Mouse (Mus musculus) T-helper 1 cell (primary cell): ENCODE data around the gene Rcan1.

ENCODE experiments used
- in situ Hi-C: fragments of 300-600 bp; cut with MboI, MseI; formaldehyde crosslinking; loops from one replicate; pipeline ENCODE4 v1.15.1; 2025; ENCODE audit warnings: high pct_unique_total_duplicates

The Rcan1 gene

DNA sequence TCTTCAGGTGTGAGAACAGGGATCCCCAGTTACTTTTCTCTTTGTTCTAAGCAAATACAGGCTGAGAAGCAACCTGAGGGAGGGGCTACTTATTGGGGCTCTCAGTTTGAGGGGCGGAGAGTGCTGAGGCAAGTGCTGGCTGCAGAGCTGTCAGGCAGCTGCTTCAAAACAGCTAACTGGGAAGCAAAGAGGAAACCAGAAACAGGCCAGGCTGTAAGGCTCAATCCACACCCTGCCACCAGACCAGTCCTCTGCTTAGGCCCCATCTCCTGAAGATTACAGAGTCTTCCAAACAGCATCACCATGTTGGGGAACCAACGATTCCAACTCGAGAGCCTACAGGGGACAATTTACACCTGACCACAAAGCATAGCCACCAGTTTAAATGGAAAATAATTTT lies 2.2 kb upstream of the Rcan1 start:
- in situ Hi-C loops: no loop called here

DNA sequence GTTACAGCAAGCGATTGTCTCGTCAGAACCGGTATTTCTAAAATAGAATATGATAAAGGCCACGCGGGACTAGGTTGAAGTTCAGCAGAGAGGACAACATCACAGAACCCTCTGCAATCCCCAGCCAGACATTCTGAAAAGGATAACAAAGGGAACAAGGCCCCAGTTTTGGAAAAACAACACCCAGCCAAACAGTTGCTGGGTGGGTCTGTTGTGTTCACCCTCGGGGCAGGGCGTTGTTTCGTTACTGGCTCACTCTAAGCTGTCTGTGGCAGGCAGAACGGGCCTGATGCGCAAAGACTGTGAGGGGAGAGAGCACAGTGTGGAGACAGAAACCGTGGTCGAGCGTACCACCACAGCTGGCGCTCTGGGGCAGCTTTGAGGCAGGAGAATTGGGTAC lies 2.2 kb downstream of the Rcan1 start:
- in situ Hi-C loops: loop anchor here (10.0 kb wide), 1 partner anchor 164 kb away; the partner anchor contains the start of gene Smim11

DNA sequence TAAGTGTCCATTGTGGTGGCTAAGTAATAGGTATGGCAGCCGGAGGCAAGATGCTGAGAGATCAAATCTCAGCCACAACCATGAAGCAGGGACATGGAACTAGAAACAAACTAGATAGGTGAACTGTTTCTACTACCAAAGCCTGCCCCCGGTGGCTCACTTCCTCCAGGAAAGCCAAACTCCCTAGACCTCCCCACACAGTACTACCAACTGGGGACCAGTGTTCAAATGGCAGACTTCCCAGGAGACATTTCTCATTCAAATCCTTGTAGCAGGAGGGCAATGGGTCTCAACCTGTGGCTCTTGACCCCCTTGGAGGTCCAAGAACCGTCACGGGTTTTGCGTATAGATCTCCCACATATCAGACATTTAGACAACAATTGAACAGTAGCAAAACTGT lies 3.6 kb downstream of the Rcan1 start:
- in situ Hi-C loops: loop anchor here (10.0 kb wide), 1 partner anchor 162 kb away; the partner anchor contains the start of gene Smim11

DNA sequence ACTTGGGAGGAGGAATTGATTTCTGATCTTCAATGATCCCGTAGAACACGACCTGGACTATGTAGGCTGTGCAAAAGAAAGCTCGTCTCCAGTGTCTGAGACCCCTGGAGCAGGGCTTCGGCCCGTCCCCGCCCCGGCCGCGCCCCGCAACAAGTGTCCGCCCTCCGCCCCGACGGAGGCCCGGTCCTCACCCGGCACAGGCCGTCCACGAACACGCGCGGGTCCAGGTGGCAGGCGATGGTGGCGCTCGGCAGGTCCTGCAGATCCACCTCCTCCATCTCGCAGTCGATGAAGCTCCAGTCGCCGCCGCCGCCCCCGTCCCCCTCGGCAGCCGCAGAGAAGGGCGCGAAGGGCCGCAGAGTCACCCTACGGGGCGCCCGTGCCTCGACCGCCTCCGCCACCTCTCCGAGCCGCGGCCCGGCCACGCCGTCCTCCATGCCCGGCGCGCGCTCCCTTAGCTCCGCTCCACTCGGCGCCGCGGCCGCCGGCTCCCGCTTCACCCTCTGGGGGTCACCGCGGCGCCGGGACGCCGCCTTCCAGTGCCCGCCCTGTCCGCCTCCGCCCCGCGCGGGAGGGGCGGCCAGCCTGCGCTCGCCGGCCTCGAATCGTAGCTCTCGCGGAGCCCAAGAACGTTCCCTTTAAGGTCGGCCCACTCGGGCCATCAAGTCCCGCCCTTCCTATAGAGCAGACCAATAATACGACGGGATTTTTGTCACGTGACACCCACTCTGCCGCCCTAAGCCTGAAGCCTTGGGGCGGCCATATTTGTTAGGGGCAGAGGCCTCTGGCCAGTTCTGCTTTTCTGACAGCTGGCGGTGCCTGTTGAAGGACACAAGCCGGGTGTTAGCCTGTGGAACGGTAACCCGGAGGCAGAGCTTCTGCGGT lies 4.8 kb downstream of the Rcan1 start:
- in situ Hi-C loops: loop anchor here (10.0 kb wide), 1 partner anchor 161 kb away; the partner anchor contains the start of gene Smim11

- in situ Hi-C loops: loop anchor here (10.0 kb wide), 1 partner anchor 160 kb away; the partner anchor contains the start of gene Smim11
Measured at GRCm38 (mm10) chr16:92465226-92465625, 5.4 kb downstream of the Rcan1 start.

GRCm38 (mm10) chr16:92464390-92464972 lies 6.2 kb downstream of the Rcan1 start:
- in situ Hi-C loops: loop anchor here (10.0 kb wide), 1 partner anchor 160 kb away; the partner anchor contains the start of gene Smim11

GRCm38 (mm10) chr16:92461412-92461811 lies 9.3 kb downstream of the Rcan1 start:
- in situ Hi-C loops: loop anchor here (10.0 kb wide), 1 partner anchor 157 kb away; the partner anchor contains the start of gene Smim11

- in situ Hi-C loops: loop anchor here (10.0 kb wide), 1 partner anchor 123 kb away; no protein-coding TSS in a partner anchor
Measured at GRCm38 (mm10) chr16:92457594-92457993, 13.1 kb downstream of the Rcan1 start.

DNA sequence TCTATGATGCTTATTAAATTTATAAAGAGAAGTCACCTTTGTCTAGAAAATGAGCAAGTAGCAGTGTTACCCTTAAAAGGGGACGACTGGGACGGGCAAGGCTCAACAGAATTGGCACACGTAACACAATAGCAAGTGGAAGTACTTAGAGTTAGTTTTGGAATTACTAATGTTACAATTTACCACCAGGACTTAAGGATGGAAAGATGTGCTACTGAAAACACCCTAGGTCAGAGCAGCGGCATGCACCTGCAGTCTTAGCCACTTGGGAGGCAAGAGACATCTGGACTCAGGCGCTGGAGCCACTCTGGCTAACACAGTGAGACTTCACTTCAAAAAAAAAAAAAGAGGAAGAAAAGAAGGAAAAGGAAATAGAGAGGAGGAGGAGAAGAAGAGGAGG lies 14.7 kb downstream of the Rcan1 start:
- in situ Hi-C loops: loop anchor here (10.0 kb wide), 1 partner anchor 121 kb away; no protein-coding TSS in a partner anchor

GRCm38 (mm10) chr16:92455488-92455887 lies 15.2 kb downstream of the Rcan1 start:
- in situ Hi-C loops: loop anchor here (10.0 kb wide), 1 partner anchor 121 kb away; no protein-coding TSS in a partner anchor

- in situ Hi-C loops: loop anchor here (10.0 kb wide), 1 partner anchor 120 kb away; no protein-coding TSS in a partner anchor
Measured at GRCm38 (mm10) chr16:92454495-92454894, 16.2 kb downstream of the Rcan1 start.

DNA sequence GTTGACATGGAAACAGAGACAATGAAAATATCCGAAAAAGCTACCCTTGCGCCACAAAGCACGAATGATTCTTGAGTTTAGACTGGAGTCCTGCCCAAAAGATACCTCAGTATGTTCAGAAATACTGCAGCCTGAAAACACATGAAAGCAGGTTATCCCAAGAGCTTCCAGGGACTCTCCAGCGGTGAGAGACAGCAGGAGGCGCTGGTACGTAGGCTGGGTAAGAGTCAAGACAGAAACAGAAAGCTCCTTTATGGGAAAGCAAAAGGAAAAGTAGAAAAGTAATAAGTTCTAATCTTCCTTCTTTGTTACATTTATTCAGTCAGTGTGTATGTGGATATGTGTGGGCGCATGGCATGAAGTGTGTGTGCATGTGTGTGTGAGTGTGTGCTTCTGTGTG lies 16.7 kb downstream of the Rcan1 start:
- in situ Hi-C loops: loop anchor here (10.0 kb wide), 1 partner anchor 119 kb away; no protein-coding TSS in a partner anchor

DNA sequence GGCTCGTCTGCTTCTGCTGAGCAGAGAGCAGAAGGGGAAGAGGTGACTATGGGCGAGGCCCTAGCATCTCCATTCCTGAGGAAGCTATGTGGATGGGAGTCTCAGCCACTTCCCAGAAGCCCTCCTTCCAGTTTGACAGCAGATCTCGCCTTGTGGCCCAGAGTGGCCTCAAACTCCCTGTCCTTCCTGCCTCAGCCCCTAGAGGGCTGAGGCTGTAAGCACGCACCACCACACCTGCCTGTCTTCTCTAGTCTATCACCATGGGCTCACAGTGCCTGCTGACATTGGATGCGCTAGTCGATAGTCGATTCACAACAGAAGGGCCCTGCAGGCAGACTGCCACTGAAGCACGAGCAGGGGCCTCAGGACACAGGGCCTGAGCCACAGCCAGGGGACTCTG lies 18.1 kb downstream of the Rcan1 start:
- in situ Hi-C loops: loop anchor here (10.0 kb wide), 1 partner anchor 118 kb away; no protein-coding TSS in a partner anchor

DNA sequence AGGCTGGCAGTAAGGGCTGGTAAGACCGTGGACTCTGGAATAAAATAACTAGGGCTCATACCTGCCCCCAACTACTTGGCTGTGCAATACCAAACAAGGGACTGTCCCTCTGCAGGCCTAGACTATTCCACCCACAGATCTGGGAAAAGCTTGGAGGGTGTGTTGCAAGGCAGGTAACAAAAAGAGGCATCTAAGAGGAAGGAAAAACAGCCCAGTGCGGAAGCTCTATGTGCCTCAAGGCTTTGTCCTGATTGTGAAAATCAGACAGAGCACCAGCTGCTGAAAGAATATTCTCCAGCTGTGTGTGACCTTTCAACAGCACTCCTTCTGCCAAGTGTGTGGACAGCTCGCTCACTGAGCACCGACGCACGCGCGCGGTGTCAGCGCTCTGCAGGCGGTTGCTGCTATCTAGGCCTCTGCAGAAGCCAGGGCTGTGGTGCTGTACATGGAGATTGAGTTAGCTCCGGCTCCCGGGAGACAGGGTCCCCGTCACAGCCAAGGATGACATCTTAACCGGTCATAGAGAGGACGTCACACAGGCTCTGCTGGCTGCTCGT lies 19.1 kb downstream of the Rcan1 start:
- in situ Hi-C loops: loop anchor here (10.0 kb wide), 1 partner anchor 117 kb away; no protein-coding TSS in a partner anchor

- in situ Hi-C loops: loop anchor here (10.0 kb wide), 1 partner anchor 116 kb away; no protein-coding TSS in a partner anchor
Measured at GRCm38 (mm10) chr16:92450331-92450730, 20.3 kb downstream of the Rcan1 start.

DNA sequence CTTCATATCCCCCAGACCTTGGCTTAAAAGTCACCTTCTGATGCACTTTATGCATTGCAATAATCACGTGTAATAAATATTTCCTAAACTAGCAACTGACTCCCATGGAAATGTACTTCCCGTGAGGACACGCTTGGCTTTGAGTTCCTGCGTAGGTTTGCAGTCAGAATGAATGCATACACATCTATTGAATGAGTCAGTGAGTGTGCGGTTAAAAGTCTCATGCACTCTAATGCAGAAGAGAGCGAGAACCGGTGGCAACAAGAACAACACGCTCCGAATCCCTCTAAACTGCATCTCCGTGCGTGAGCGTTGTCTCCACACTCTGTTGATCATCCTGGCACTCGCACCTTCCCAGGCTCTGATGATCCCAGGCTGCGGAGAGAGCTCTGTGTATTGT lies 21.6 kb downstream of the Rcan1 start:
- in situ Hi-C loops: no loop called here

- in situ Hi-C loops: no loop called here
Measured at GRCm38 (mm10) chr16:92445377-92445776, 25.3 kb downstream of the Rcan1 start.

GRCm38 (mm10) chr16:92443644-92444113 lies 27.0 kb downstream of the Rcan1 start:
- in situ Hi-C loops: loop anchor here (5.0 kb wide), 1 partner anchor 46 kb away; no protein-coding TSS in a partner anchor

- in situ Hi-C loops: loop anchor here (5.0 kb wide), 1 partner anchor 46 kb away; no protein-coding TSS in a partner anchor
Measured at GRCm38 (mm10) chr16:92442946-92443345, 27.7 kb downstream of the Rcan1 start.

DNA sequence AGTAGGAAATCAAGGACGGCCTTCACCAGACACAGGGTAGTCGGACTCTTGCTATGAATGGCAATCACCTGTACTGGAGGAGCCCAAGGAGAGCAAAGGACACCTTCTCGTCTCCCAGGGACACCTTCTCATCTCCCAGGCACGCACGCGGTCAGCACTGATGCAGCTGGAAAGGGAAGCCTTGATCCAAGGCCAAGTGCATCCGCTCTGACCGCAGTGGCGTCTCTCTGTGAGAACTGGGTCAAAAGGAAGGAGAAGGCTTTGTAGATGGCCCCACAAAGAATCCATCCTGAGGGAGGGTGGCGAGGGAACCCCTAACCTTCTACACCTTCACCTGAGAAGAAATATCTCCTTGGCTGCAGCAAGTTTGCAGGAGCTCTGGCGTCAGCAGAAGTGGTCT lies 28.5 kb downstream of the Rcan1 start:
- in situ Hi-C loops: loop anchor here (5.0 kb wide), 1 partner anchor 45 kb away; no protein-coding TSS in a partner anchor

- in situ Hi-C loops: loop anchor here (5.0 kb wide), 1 partner anchor 44 kb away; no protein-coding TSS in a partner anchor
Measured at GRCm38 (mm10) chr16:92441203-92441602, 29.5 kb downstream of the Rcan1 start.
